Mouse (Mus musculus) stomach, embryonic 16.5 days (tissue): ENCODE measurements around the gene Trpm8. TPM values are rescaled to one million over a fixed set of nuclear protein-coding genes. Genes with fewer than 3 reads are reported as not detected.

ENCODE experiments used
- ATAC-seq: fragments of 200-750 bp; cut with Nextera tagmentation; 2 replicates; pipeline ENCODE4 v1.8.0; 2017; ENCODE audit warnings: moderate number of reproducible peaks, moderate TSS enrichment; ENCODE audit not compliant: insufficient read depth, low FRiP score
- H3K27ac ChIP-seq: fragments of 300-500 bp; sonication (generic); 2 replicates; pipeline ENCODE4 v1.5.1; 2014; ENCODE audit warnings: low read length
- H3K27me3 ChIP-seq: fragments of 300-500 bp; sonication (generic); 2 replicates; pipeline ENCODE4 v1.6.1; 2014; ENCODE audit warnings: low read length, control low read depth, mixed read lengths; ENCODE audit not compliant: control insufficient read depth, insufficient read depth
- H3K36me3 ChIP-seq: fragments of 300-500 bp; sonication (generic); 2 replicates; pipeline ENCODE4 v1.6.1; 2014; ENCODE audit warnings: low read length; ENCODE audit not compliant: control insufficient read depth, insufficient read depth
- H3K4me1 ChIP-seq: fragments of 300-500 bp; sonication (generic); 2 replicates; pipeline ENCODE4 v1.6.1; 2014; ENCODE audit warnings: low read length, control low read depth, mixed read lengths; ENCODE audit not compliant: control insufficient read depth, insufficient read depth
- H3K4me2 ChIP-seq: fragments of 300-500 bp; sonication (generic); 2 replicates; pipeline ENCODE4 v1.6.1; 2014; ENCODE audit warnings: low read depth, low read length, mixed read lengths
- H3K4me3 ChIP-seq: fragments of 300-500 bp; sonication (generic); replicated peaks from 2 replicates; pipeline ENCODE4 v1.5.1; 2014; ENCODE audit warnings: mild to moderate bottlenecking, low read length
- H3K9ac ChIP-seq: fragments of 300-500 bp; sonication (generic); 2 replicates; pipeline ENCODE4 v1.6.1; 2014; ENCODE audit warnings: low read length
- H3K9me3 ChIP-seq: fragments of 300-500 bp; sonication (generic); replicated peaks from 2 replicates; pipeline ENCODE4 v1.6.1; 2016; ENCODE audit warnings: low read length, control low read depth; ENCODE audit not compliant: control insufficient read depth
- WGBS: fragments of 180-500 bp; shearing (Covaris S2); extraction: QIAGEN DNeasy Blood & Tissue Kit; methylation state at CpG from one replicate; pipeline ENCODE4 v1.1.7; 2014; 5-methylcytosine and 5-hydroxymethylcytosine counted together
- polyA plus RNA-seq: library from polyadenylated mRNA; unstranded; fragments of >200 nt; fragmentation: Nextera tagmentation; extraction: Ambion mirVana; gene quantifications from 2 replicates; pipeline ENCODE4 v1.2.1, GENCODE M21; 2015

Trpm8 gene
- polyA plus RNA-seq, 1 experiment from 2014 or later = not detected

DNA sequence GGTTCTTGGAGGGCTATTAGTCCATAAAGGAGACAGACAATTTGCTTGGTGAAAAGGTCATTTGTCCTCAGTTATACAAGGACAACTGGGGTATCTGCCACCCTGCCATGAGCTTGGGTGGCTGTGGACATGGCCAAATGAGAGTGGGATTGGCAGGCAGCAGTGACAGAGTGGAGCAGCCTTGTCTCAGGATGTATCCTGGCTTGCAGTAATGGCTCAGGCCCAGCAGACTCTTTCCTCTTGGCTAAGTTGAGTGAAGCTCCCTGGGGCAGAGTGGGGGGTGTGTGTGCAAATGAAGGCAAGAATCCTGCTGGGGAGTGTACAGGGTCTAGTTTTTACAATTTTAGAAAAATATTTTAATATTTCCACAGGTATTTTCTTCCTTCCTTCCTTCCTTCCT is 44.7 kb downstream of the Trpm8 start:
- H3K36me3 ChIP-seq = no peaks in the 10 kb centered on the region
- no peak for ATAC-seq

GRCm38 (mm10) chr1:88323101-88323500 is 45.6 kb downstream of the Trpm8 start:
- H3K9ac ChIP-seq = no peak overlapping the region
- H3K27me3 ChIP-seq = no peaks in the 10 kb centered on the region
- no peak overlapping the region for H3K27ac ChIP-seq
- H3K36me3 ChIP-seq = no peaks in the 10 kb centered on the region
- H3K4me1 ChIP-seq = no peaks in the 10 kb centered on the region
- H3K4me3 ChIP-seq = no peak overlapping the region
- H3K9me3 ChIP-seq = no peaks in the 10 kb centered on the region
- H3K4me2 ChIP-seq = no peak overlapping the region
- 79% methylated on average over 3 of the region's 3 CpGs for WGBS
- ATAC-seq = no peak

More for the DNA sequence above, 44.7 kb downstream of the Trpm8 start:
- Histone ChIP-seq H3K9ac (no peak overlapping the region), H3K27me3 (no peaks in the 10 kb centered on the region), H3K9me3 (no peaks in the 10 kb centered on the region), H3K4me3 (no peak overlapping the region), H3K27ac (no peak overlapping the region), H3K4me2 (no peak overlapping the region), H3K4me1 (no peaks in the 10 kb centered on the region)

- no peak overlapping the region for H3K4me2 ChIP-seq
- H3K4me1 ChIP-seq = no peaks in the 10 kb centered on the region
- 80% methylated on average over 9 of the region's 9 CpGs for WGBS
- no peaks in the 10 kb centered on the region for H3K36me3 ChIP-seq
- no peak for ATAC-seq
- no peak overlapping the region for H3K9ac ChIP-seq
- no peaks in the 10 kb centered on the region for H3K27me3 ChIP-seq
- H3K27ac ChIP-seq = no peak overlapping the region
- no peak overlapping the region for H3K4me3 ChIP-seq
- H3K9me3 ChIP-seq = no peaks in the 10 kb centered on the region
These were observed 62.0 kb downstream of the Trpm8 start for GRCm38 (mm10) chr1:88339481-88339880.

GRCm38 (mm10) chr1:88342615-88343014 is 65.2 kb downstream of the Trpm8 start:
- Histone ChIP-seq H3K4me2 (no peak overlapping the region), H3K9ac (no peak overlapping the region), H3K9me3 (no peaks in the 10 kb centered on the region), H3K27ac (no peak overlapping the region), H3K4me1 (no peaks in the 10 kb centered on the region), H3K4me3 (no peak overlapping the region), H3K27me3 (no peaks in the 10 kb centered on the region), H3K36me3 (no peaks in the 10 kb centered on the region)
- no peak for ATAC-seq
- 74% methylated on average over 3 of the region's 3 CpGs for WGBS

- Histone ChIP-seq H3K4me2 (no peak overlapping the region), H3K9me3 (no peaks in the 10 kb centered on the region), H3K4me3 (no peak overlapping the region), H3K27me3 (no peaks in the 10 kb centered on the region), H3K36me3 (no peaks in the 10 kb centered on the region), H3K9ac (no peak overlapping the region), H3K4me1 (no peaks in the 10 kb centered on the region), H3K27ac (no peak overlapping the region)
- no peak for ATAC-seq
- WGBS = 30% methylated on average over 3 of the region's 3 CpGs
These were observed 68.1 kb downstream of the Trpm8 start for GRCm38 (mm10) chr1:88345580-88345979.

GRCm38 (mm10) chr1:88348496-88349005 is 71.1 kb downstream of the Trpm8 start:
- H3K27ac ChIP-seq = no peak overlapping the region
- H3K4me1 ChIP-seq = no peaks in the 10 kb centered on the region
- no peak overlapping the region for H3K4me3 ChIP-seq
- no peak overlapping the region for H3K9ac ChIP-seq
- H3K4me2 ChIP-seq = no peak overlapping the region
- no peak for ATAC-seq
- no peaks in the 10 kb centered on the region for H3K27me3 ChIP-seq
- no peaks in the 10 kb centered on the region for H3K36me3 ChIP-seq
- WGBS = 84% methylated on average over 5 of the region's 5 CpGs
- no peaks in the 10 kb centered on the region for H3K9me3 ChIP-seq

- ATAC-seq = no peak
- Histone ChIP-seq H3K4me3 (no peak overlapping the region), H3K9me3 (no peaks in the 10 kb centered on the region), H3K4me1 (no peaks in the 10 kb centered on the region), H3K36me3 (no peaks in the 10 kb centered on the region), H3K9ac (no peak overlapping the region), H3K4me2 (no peak overlapping the region), H3K27ac (no peak overlapping the region), H3K27me3 (no peaks in the 10 kb centered on the region)
- 84% methylated on average over 9 of the region's 9 CpGs for WGBS
These were observed 73.3 kb downstream of the Trpm8 start for GRCm38 (mm10) chr1:88350761-88351160.

- Histone ChIP-seq H3K36me3 (no peaks in the 10 kb centered on the region), H3K4me3 (no peak overlapping the region), H3K27me3 (no peaks in the 10 kb centered on the region), H3K4me1 (no peaks in the 10 kb centered on the region), H3K27ac (no peak overlapping the region), H3K9ac (no peak overlapping the region), H3K9me3 (no peaks in the 10 kb centered on the region), H3K4me2 (no peak overlapping the region)
- 89% methylated on average over 12 of the region's 12 CpGs for WGBS
- no peak for ATAC-seq
These were observed 77.6 kb downstream of the Trpm8 start for GRCm38 (mm10) chr1:88355025-88355424.

GRCm38 (mm10) chr1:88355681-88356080 is 78.2 kb downstream of the Trpm8 start:
- Histone ChIP-seq H3K27me3 (no peaks in the 10 kb centered on the region), H3K27ac (no peak overlapping the region), H3K4me2 (no peak overlapping the region), H3K4me3 (no peak overlapping the region), H3K4me1 (no peaks in the 10 kb centered on the region), H3K9ac (no peak overlapping the region), H3K36me3 (no peaks in the 10 kb centered on the region), H3K9me3 (no peaks in the 10 kb centered on the region)
- 82% methylated on average over 3 of the region's 3 CpGs for WGBS
- no peak for ATAC-seq

DNA sequence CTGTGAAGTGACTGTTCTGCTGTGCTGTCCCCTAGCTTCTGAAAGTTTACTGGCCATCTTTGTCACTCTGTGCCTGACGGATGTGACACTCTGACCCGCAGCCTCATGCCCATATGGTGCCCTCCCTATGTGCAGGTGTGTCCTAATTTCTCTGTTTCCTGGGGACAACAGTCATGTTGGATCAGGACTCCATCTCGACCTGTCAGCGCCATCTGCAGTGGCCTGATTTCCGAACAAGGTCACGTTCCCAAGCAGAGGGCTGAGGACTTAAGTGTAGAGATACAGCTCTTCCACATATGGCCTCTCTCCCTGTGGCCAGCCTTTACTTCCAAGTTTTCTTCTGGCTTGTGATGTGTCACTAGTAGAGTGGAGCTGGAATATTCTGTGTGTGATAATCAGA is 79.2 kb downstream of the Trpm8 start:
- H3K4me1 ChIP-seq = no peaks in the 10 kb centered on the region
- H3K36me3 ChIP-seq = no peaks in the 10 kb centered on the region
- H3K27me3 ChIP-seq = no peaks in the 10 kb centered on the region
- H3K4me2 ChIP-seq = no peak overlapping the region
- H3K4me3 ChIP-seq = no peak overlapping the region
- ATAC-seq = no peak
- H3K27ac ChIP-seq = no peak overlapping the region
- no peaks in the 10 kb centered on the region for H3K9me3 ChIP-seq
- H3K9ac ChIP-seq = no peak overlapping the region
- WGBS = 85% methylated on average over 6 of the region's 6 CpGs
